Mouse (Mus musculus) heart, adult 2 months (tissue): ENCODE results near the gene Plxna2. TPM values are rescaled to one million over a fixed set of nuclear protein-coding genes. Genes with fewer than 3 reads are reported as not detected.

Experiments
- DNase-seq, 2 experiments: peaks; one replicate each; pipeline ENCODE4 v3.0.0; 2021
- H3K27ac ChIP-seq: fragments of 200-600 bp; 2 replicates; pipeline ENCODE4 v1.8.1; 2022
- H3K27me3 ChIP-seq: fragments of 200-500 bp; 2 replicates; pipeline ENCODE4 v1.6.1; 2012; ENCODE audit warnings: mild to moderate bottlenecking, low read length, inconsistent platforms, mixed read lengths; ENCODE audit not compliant: control insufficient read depth, insufficient read depth
- H3K36me3 ChIP-seq: fragments of 200-500 bp; 2 replicates; pipeline ENCODE4 v1.6.1; 2012; ENCODE audit warnings: low read length, inconsistent platforms; ENCODE audit not compliant: control insufficient read depth, insufficient read depth
- H3K4me1 ChIP-seq: fragments of 200-500 bp; 2 replicates; pipeline ENCODE4 v1.6.1; 2011; ENCODE audit warnings: low read length; ENCODE audit not compliant: control insufficient read depth, insufficient read depth
- H3K4me3 ChIP-seq: fragments of 200-600 bp; 2 replicates; pipeline ENCODE4 v1.8.1; 2022
- H3K79me2 ChIP-seq: fragments of 200-500 bp; replicated peaks from 2 replicates; pipeline ENCODE4 v1.6.1; 2012; ENCODE audit warnings: mild to moderate bottlenecking, inconsistent platforms, low read length, moderate library complexity, mixed read lengths; ENCODE audit not compliant: control insufficient read depth, insufficient read depth
- H3K9ac ChIP-seq: fragments of 200-500 bp; 2 replicates; pipeline ENCODE4 v1.6.1; 2012; ENCODE audit warnings: low read depth, mild to moderate bottlenecking, control low read depth, inconsistent platforms, low read length, mixed read lengths
- CTCF ChIP-seq: fragments of 200-600 bp; IDR thresholded peaks from 2 replicates; pipeline ENCODE4 v1.8.1; 2022; ENCODE audit warnings: antibody characterized with exemption, mild to moderate bottlenecking, moderate library complexity
- EP300 ChIP-seq: fragments of 200-500 bp; IDR thresholded peaks from 2 replicates; pipeline ENCODE4 v1.6.1; 2011; ENCODE audit warnings: low read depth, low read length, control low read depth; ENCODE audit not compliant: insufficient read depth
- POLR2A ChIP-seq: fragments of 200-500 bp; IDR thresholded peaks from 2 replicates; pipeline ENCODE4 v1.6.1; 2011; ENCODE audit warnings: mild to moderate bottlenecking, low read depth, low read length, control low read depth; ENCODE audit not compliant: insufficient read depth
- WGBS: fragments of 180-500 bp; shearing (Covaris S2); methylation state at CpG from one replicate; pipeline ENCODE4 v1.1.7; 2018; 5-methylcytosine and 5-hydroxymethylcytosine counted together
- intact Hi-C: fragments of 180-260 bp; cut with DNase I; formaldehyde crosslinking; loops from one replicate; pipeline ENCODE4 v1.15.1; 2025
- polyA plus RNA-seq: library from polyadenylated mRNA; depleted of rRNA; stranded (reverse); fragments of >200 nt; gene quantifications from 2 replicates; pipeline ENCODE4 v1.2.3, GENCODE M21; 2012
- total RNA-seq, 2 experiments: library from RNA; stranded (reverse); gene quantifications; 2 replicates each; pipeline ENCODE4 v1.2.3; 2021

Gene Plxna2
- total and polyA plus RNA-seq, 3 experiments, result 9.8 to 30.6 (median 22.6) TPM

DNA sequence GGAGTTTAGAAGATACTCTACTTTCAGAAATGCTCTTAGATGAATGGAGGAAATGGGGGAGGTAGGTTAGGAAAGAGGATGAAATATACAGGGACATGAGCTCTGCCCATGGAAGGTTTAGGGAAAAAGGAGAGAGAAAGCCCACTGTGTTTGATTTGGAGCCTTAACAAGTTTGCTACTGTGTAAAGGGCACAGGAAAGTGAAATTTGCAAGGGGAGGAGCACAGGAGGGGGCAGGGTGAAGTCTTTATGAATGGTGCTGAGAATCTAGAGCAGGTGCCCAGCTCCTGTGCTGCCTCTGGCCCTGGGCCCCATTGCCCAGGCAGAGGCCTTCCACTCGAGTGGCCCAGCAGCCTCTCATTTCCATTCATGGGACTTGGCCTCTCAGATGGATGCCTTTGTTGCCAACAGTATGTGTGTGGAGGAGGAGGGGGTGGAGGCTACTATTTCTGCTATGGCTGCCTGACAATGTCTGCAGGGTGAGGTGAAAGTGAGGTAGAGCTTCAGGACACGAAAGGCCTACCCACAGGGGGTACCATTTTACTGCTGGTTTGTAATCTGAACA is 4.7 kb upstream of the Plxna2 start:
- Histone ChIP-seq H3K27ac (peak overlapping the region; percentile 40), H3K27me3 (no peaks in the 10 kb centered on the region), H3K79me2 (no peaks in the 10 kb centered on the region), H3K9ac (no peak overlapping the region), H3K36me3 (no peaks in the 10 kb centered on the region), H3K4me1 (peaks cover 5% of the 10 kb centered on the region; the same call in 1 of the 2 replicates), H3K4me3 (no peak overlapping the region)
- TF ChIP-seq EP300, result 0 out of 2 replicates have a peak, but pooled peaks have one; percentile 39
- no peak for TF ChIP-seq POLR2A
- intact Hi-C loops, result no loop called here
- peak in 1 of 2 experiments; percentile 71 for DNase-seq
- WGBS, result 38% methylated on average over 2 of the region's 2 CpGs

DNA sequence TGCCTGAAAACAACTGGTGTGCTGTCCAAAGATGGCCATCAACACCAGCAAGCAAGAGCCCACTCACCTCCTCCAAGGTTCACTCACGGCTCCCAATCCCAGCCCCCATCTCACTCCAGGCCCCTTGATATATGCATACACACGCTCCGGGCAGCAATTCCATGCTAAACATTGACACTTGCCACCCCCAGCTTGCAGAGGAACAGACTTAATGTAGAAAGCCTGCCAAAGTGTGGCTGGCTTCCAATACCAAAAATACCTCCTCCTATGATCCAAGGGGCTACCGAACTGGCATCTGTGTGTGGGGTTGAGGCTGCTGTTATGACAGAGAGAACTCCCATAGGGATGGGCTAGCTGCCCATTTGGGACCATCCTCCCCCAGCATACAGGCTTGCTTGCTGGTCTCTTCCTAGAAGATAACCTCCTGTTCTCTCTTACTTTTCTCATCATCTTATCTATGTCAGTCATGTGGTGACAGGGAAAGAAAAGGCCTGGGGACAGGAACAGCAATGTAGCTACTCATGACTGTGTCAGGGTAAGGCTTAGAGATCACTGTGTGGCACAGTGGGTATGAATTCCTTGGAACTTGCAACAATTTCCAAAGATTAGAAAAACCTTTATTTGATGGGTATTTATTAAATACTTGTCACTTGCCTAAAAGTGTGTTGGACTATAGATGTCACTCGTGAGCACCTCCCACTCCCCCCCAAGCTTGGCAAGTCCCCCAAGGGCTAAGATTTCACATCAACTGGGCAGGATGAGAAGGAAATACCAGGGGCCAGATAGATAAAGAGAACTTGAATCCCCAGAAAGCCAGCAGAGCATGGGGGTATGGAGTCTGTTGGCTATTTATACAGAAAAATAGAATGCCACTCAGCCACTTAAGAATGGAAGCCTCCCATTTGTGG is 3.8 kb upstream of the Plxna2 start:
- H3K79me2 ChIP-seq, result no peaks in the 10 kb centered on the region
- H3K4me3 ChIP-seq, result no peak overlapping the region
- TF ChIP-seq CTCF (no peak), POLR2A (no peak), EP300 (no peak)
- intact Hi-C loops, result no loop called here
- peaks cover 5% of the 10 kb centered on the region; the same call in 1 of the 2 replicates for H3K4me1 ChIP-seq
- 48% methylated on average over 5 of the region's 5 CpGs for WGBS
- peak overlapping the region; percentile 10; the same call in 1 of the 2 replicates for H3K27ac ChIP-seq
- H3K36me3 ChIP-seq, result no peaks in the 10 kb centered on the region
- H3K9ac ChIP-seq, result no peak overlapping the region
- no peak for DNase-seq
- H3K27me3 ChIP-seq, result no peaks in the 10 kb centered on the region

DNA sequence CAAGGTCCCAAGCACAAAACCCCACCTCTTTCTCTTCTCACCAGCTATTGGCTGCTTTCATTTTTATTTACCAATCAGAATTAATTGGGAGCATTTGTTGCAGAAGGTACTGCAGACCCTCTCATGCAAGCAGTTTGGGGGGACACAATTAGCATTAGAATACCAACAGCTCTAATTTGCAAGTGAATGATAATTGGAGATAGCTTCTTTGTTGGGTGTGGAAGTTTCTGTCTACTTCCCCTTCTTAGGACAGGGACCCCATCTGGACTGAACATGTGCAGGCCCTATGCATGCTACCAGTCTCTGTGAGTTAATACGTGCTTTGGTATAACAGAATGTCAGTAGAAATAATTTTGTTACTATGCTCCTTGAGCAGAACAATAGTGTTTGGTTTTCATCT is 1.9 kb upstream of the Plxna2 start:
- TF ChIP-seq POLR2A (no peak), CTCF (no peak), EP300 (no peak)
- Histone ChIP-seq H3K36me3 (no peaks in the 10 kb centered on the region), H3K9ac (no peak overlapping the region), H3K27me3 (no peaks in the 10 kb centered on the region), H3K4me3 (no peak overlapping the region), H3K4me1 (peaks cover 5% of the 10 kb centered on the region), H3K79me2 (no peaks in the 10 kb centered on the region), H3K27ac (no peak overlapping the region)
- 100% methylated on average over 1 of the region's 1 CpGs for WGBS
- intact Hi-C loops, result loop anchor here (5.0 kb wide), 1 partner anchor 131 kb away; no protein-coding TSS in a partner anchor
- DNase-seq, result no peak

DNA sequence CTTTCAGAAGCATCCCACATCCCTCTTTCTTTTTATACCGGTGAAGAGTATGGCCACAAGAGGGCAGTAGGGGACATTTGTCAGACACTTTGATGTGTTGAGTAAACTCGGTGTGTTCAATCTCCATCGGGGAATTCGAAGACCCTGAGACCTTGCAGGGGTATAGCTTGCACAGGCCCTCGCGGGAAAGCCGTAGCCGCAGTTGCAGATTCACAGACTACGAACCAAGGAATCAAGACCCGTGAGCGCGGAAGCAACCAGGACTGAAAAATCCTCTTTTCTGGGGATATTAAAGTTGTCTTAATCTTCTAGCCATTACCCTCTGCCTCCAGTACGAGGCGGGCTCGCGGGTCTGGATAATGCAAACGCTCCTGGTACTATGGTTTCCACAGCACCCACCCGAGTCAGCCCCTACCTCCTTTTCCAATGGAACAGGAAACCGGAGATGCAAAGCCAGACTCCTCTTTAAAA is 858 bp downstream of the Plxna2 start:
- peak overlapping the region; percentile 79 for H3K4me3 ChIP-seq
- intact Hi-C loops, result loop anchor here (1.0 to 5.0 kb wide), 3 partner anchors 103 to 198 kb away; no protein-coding TSS in a partner anchor
- no peak overlapping the region for H3K9ac ChIP-seq
- H3K27me3 ChIP-seq, result no peaks in the 10 kb centered on the region
- no peak for TF ChIP-seq POLR2A
- peak; percentile 71 for TF ChIP-seq CTCF
- 0 out of 2 replicates have a peak, but pooled peaks have one; percentile 30 for TF ChIP-seq EP300
- peak overlapping the region; percentile 98 for H3K27ac ChIP-seq
- H3K36me3 ChIP-seq, result peaks cover 3% of the 10 kb centered on the region; the same call in 1 of the 2 replicates
- no peaks in the 10 kb centered on the region for H3K79me2 ChIP-seq
- DNase-seq, result peak; percentile 78
- 2% methylated on average over 19 of the region's 19 CpGs for WGBS
- H3K4me1 ChIP-seq, result peaks cover 10% of the 10 kb centered on the region

DNA sequence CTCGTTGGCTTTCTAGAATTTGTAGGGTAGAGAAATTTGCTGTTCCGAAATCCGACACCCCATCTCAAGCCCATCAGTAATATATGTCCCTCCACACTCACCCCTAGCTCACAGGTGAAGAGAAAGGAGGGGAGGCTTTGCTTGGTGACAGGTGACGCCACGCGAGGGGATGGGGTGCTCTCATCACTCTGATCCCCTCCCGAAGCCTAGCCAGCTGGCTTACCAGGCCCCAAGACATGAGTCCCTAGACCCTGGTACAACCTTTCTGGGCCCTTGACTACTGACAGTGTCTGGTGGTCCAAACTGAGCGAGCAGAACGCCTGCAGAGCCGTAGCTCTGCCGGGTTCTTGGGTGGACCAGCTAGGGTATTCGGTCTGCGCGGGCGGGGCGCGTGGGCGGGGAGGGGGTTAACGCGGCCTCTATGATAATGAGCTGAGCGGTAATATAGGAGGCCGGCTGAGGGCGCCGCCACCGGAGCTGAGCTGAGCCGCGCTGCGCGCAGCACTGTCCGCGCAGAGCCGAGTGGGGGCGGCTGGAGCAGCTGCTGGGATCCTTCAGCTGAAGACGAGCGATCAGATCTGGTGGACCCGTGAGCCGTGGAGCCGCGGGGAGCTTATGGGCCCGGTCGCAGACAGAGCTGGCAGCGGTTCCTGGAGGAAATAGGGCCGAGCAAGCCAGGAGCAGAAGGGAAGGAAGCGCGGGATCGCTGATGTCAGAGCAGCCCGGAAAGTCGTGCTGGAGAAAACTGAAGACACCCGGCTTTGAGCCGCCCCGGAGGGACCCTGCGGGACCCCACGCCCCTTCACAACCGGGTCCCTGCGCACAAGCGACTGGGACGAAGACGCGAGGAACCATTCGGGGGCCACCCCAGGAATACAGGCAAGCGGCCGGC is 1.6 kb downstream of the Plxna2 start:
- peaks cover 13% of the 10 kb centered on the region for H3K4me1 ChIP-seq
- WGBS, result 1% methylated on average over 62 of the region's 62 CpGs
- peak; percentile 90 for TF ChIP-seq POLR2A
- TF ChIP-seq CTCF, result peak; percentile 68
- no peak for TF ChIP-seq EP300
- 0 out of 2 replicates have a peak, but pooled peaks cover 2% of the 10 kb centered on the region for H3K79me2 ChIP-seq
- H3K27me3 ChIP-seq, result no peaks in the 10 kb centered on the region
- peak; percentile 91 to 92 for DNase-seq
- H3K9ac ChIP-seq, result peak overlapping the region; percentile 94
- intact Hi-C loops, result loop anchor here (1.0 to 10.0 kb wide), 6 partner anchors 33 to 335 kb away; no protein-coding TSS in a partner anchor
- H3K4me3 ChIP-seq, result peak overlapping the region; percentile 79
- H3K36me3 ChIP-seq, result peaks cover 3% of the 10 kb centered on the region; the same call in 1 of the 2 replicates
- peak overlapping the region; percentile 98 for H3K27ac ChIP-seq
